Mouse (Mus musculus): ENCODE results near the gene Stat5b. TPM values are rescaled to one million over a fixed set of nuclear protein-coding genes. Genes with fewer than 3 reads are reported as not detected.

Stat5b gene
- total and polyA plus RNA-seq, 2 experiments from 2014 or later, result 8.8 to 22.6 TPM

DNA sequence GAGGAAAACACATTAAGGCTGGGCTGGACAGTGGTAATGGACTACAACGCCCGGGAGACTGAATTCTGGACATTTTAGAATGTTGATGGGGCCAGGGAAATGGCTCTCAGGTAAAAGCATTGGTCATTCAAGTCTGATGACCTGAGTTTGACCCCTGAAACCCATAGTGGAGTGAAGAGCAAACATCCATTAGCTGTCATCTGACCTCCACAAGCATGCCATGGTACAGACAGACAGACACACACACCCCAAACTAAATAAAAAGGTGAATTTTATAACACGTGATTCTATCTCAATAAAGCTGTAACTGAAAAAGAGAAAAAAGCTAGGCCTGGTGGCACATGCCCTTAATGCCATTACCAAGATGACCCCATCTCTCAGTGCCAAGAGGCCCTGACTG lies 34.2 kb downstream of the Stat5b start:
- no peak for TF ChIP-seq CTCF (IDR thresholded peaks at IDR 0.05; ENCODE audit: low read depth)
- DNase-seq (no peak), ATAC-seq (no peak)
- Histone ChIP-seq H3K4me1 (ENCODE audit: insufficient read depth) (no peaks in the 10 kb centered on the region), H3K9me3 (ENCODE audit: low read length) (no peaks in the 10 kb centered on the region), H3K9ac (no peak overlapping the region), H3K27ac (ENCODE audit: low read depth, low read length) (no peak overlapping the region), H3K4me2 (ENCODE audit: low read depth) (no peak overlapping the region), H3K27me3 (ENCODE audit: insufficient read depth, low read length) (no peaks in the 10 kb centered on the region), H3K36me3 (ENCODE audit: insufficient read depth) (no peaks in the 10 kb centered on the region), H3K4me3 (ENCODE audit: low read depth, low read length) (no peak overlapping the region)
- 89% methylated on average over 3 of the region's 3 CpGs for WGBS

DNA sequence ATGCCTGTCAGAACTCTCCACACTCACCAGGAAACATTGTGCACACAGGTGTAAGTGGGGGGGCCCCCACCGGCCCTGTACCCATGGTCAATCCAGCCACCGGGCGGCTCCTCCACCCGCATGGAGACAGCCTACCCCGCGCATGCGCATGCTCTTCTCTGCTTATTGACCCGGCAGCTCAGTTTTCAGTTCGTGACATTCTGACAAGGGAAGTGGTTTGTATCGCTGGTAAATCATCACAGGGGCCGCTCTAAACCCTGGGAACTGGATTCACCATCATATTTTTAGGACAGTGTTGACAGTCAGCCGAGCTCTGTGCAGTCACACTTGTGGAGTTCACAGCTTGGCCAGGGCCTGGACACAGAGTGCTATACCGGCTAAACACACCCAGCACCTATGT lies 36.0 kb downstream of the Stat5b start:
- no peaks in the 10 kb centered on the region for H3K9me3 ChIP-seq (ENCODE audit: low read length)
- H3K9ac ChIP-seq, result no peak overlapping the region
- H3K4me1 ChIP-seq (ENCODE audit: insufficient read depth), result no peaks in the 10 kb centered on the region
- no peaks in the 10 kb centered on the region for H3K27me3 ChIP-seq (ENCODE audit: insufficient read depth, low read length)
- no peak for TF ChIP-seq CTCF (IDR thresholded peaks at IDR 0.05; ENCODE audit: low read depth)
- no peak overlapping the region for H3K4me3 ChIP-seq (ENCODE audit: low read depth, low read length)
- no peak for DNase-seq
- no peaks in the 10 kb centered on the region for H3K36me3 ChIP-seq (ENCODE audit: insufficient read depth)
- ATAC-seq, result no peak
- WGBS, result 83% methylated on average over 13 of the region's 13 CpGs
- H3K4me2 ChIP-seq (ENCODE audit: low read depth), result no peak overlapping the region
- no peak overlapping the region for H3K27ac ChIP-seq (ENCODE audit: low read depth, low read length)

DNA sequence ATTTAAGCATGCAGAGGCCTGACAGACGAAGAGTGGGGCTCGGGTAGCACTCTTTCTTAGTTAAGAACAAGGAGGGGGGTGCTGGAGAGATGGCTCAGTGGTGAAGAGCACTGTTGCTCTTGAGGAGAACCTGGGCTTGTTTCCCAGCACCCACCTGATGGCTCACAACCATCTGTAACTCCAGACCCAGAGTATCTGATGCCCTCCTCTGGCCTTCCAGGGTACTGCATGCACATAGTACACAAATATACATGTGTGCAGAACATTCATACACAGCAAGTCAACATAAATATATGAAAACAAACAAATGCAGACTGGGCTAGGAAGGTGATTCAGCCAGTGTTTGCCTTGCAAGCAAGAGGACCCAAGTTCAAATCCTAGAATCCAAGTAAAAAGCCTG lies 39.4 kb downstream of the Stat5b start:
- no peaks in the 10 kb centered on the region for H3K27me3 ChIP-seq (ENCODE audit: insufficient read depth, low read length)

DNA sequence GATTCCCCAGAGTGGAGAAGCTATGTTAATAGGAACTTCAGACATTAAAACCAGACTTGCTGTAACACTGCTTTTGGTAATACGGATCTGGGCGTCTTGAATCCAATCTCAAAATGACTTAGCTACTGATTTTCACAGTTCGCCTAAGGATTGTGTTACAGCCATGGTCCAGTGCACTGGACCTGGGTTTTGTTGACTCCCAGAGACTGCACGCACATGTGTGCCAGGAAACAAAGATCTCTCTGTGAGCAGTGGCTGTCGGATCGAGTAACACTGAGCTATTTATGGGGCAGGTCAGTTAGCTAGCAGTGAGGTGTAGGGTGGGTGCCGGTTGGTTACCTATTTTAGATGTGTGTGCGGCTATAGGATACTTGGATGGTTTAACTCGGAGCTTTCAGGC lies 40.0 kb downstream of the Stat5b start:
- H3K36me3 ChIP-seq (ENCODE audit: insufficient read depth), result no peaks in the 10 kb centered on the region
- H3K4me2 ChIP-seq (ENCODE audit: low read depth), result no peak overlapping the region
- TF ChIP-seq CTCF (IDR thresholded peaks at IDR 0.05; ENCODE audit: low read depth), result no peak
- DNase-seq, result no peak
- no peak overlapping the region for H3K27ac ChIP-seq (ENCODE audit: low read depth, low read length)
- 92% methylated on average over 9 of the region's 9 CpGs for WGBS
- no peaks in the 10 kb centered on the region for H3K9me3 ChIP-seq (ENCODE audit: low read length)
- ATAC-seq, result no peak
- H3K9ac ChIP-seq, result no peak overlapping the region
- no peaks in the 10 kb centered on the region for H3K4me1 ChIP-seq (ENCODE audit: insufficient read depth)
- H3K27me3 ChIP-seq (ENCODE audit: insufficient read depth, low read length), result no peaks in the 10 kb centered on the region
- no peak overlapping the region for H3K4me3 ChIP-seq (ENCODE audit: low read depth, low read length)

More for the DNA sequence above, 39.4 kb downstream of the Stat5b start:
- DNase-seq, result no peak
- no peak overlapping the region for H3K4me3 ChIP-seq (ENCODE audit: low read depth, low read length)
- H3K36me3 ChIP-seq (ENCODE audit: insufficient read depth), result no peaks in the 10 kb centered on the region
- no peaks in the 10 kb centered on the region for H3K9me3 ChIP-seq (ENCODE audit: low read length)
- no peak for ATAC-seq
- H3K4me2 ChIP-seq (ENCODE audit: low read depth), result no peak overlapping the region
- no peak overlapping the region for H3K9ac ChIP-seq
- no peak overlapping the region for H3K27ac ChIP-seq (ENCODE audit: low read depth, low read length)
- WGBS, result 94% methylated on average over 2 of the region's 2 CpGs
- TF ChIP-seq CTCF (IDR thresholded peaks at IDR 0.05; ENCODE audit: low read depth), result peak; percentile 29; the same call in 1 of the 2 replicates
- H3K4me1 ChIP-seq (ENCODE audit: insufficient read depth), result no peaks in the 10 kb centered on the region

DNA sequence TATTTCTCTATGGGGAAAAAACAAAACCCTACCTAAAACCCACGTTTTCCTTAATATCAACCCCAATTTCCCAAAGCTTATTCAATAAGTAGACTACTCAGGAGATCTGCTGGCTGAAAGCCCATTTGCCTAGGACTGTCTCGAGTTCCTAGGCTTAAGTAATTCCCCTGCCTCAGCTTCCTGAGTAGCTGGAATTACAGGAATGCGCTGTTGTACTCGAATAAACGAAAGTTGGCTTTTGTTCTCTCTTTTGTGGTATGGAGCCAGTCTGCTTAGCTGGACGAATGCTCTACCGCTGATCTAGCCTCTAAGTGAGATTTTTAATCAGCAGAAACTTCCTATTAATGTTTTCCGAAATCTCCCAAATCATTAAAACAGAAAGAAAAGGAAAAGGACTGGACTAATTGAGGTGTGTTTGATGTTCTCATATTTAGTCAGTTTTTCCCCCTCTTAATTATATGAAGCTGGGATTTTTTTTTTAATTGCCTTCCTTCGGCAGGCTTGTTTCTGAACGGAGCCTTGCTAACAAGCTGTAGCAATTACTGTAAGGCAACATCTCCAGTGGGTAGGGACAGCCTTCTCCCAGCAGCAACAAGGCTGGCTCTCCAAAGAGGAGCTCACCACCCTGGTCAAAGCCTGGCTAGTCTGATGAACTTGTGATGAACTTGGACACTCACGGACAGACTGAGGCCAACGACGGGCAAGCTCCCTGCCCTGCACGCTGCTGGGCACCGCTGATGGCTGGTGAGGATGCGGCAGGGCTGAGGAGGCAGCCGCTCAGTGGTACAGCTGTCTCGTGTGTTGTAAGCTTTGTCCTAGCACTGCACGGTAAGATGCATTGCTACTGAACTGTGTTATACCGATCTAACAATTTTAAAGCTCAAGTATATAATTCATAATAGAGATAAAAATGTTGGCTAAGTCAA lies 43.9 kb downstream of the Stat5b start:
- H3K9ac ChIP-seq, result no peak overlapping the region
- DNase-seq (no peak), ATAC-seq (no peak)
- no peaks in the 10 kb centered on the region for H3K4me1 ChIP-seq (ENCODE audit: insufficient read depth)
- no peak overlapping the region for H3K4me3 ChIP-seq (ENCODE audit: low read depth, low read length)
- no peaks in the 10 kb centered on the region for H3K27me3 ChIP-seq (ENCODE audit: insufficient read depth, low read length)
- WGBS, result 36% methylated on average over 20 of the region's 20 CpGs
- peaks cover 9% of the 10 kb centered on the region for H3K36me3 ChIP-seq (ENCODE audit: insufficient read depth)
- H3K9me3 ChIP-seq (ENCODE audit: low read length), result no peaks in the 10 kb centered on the region
- no peak for TF ChIP-seq CTCF (IDR thresholded peaks at IDR 0.05; ENCODE audit: low read depth)
- no peak overlapping the region for H3K27ac ChIP-seq (ENCODE audit: low read depth, low read length)
- no peak overlapping the region for H3K4me2 ChIP-seq (ENCODE audit: low read depth)

DNA sequence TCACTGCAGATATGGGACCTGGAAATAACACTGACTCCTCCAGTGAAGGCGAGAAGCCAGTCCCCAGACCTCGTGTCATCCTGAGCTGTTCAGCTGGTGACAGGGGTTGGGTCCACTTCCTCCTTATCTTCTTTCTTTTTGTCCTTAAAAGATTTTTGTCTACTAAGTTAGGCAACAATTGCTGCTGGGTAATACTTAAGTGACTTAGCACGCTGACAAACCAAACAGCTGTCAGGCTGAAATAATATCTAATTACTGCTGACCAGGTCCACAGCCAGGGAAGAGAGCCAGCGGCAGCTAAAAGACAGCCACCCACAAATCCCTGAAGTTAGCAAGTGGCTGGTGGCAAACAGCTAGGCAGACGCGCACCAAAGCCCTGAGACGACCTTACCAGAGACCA lies 45.0 kb downstream of the Stat5b start:
- Histone ChIP-seq H3K4me2 (ENCODE audit: low read depth) (no peak overlapping the region), H3K9me3 (ENCODE audit: low read length) (no peaks in the 10 kb centered on the region), H3K27me3 (ENCODE audit: insufficient read depth, low read length) (no peaks in the 10 kb centered on the region), H3K9ac (no peak overlapping the region), H3K4me1 (ENCODE audit: insufficient read depth) (no peaks in the 10 kb centered on the region), H3K36me3 (ENCODE audit: insufficient read depth) (peaks cover 12% of the 10 kb centered on the region), H3K27ac (ENCODE audit: low read depth, low read length) (no peak overlapping the region), H3K4me3 (ENCODE audit: low read depth, low read length) (no peak overlapping the region)
- DNase-seq, result no peak
- ATAC-seq, result no peak
- 78% methylated on average over 7 of the region's 7 CpGs for WGBS
- TF ChIP-seq CTCF (IDR thresholded peaks at IDR 0.05; ENCODE audit: low read depth), result no peak

DNA sequence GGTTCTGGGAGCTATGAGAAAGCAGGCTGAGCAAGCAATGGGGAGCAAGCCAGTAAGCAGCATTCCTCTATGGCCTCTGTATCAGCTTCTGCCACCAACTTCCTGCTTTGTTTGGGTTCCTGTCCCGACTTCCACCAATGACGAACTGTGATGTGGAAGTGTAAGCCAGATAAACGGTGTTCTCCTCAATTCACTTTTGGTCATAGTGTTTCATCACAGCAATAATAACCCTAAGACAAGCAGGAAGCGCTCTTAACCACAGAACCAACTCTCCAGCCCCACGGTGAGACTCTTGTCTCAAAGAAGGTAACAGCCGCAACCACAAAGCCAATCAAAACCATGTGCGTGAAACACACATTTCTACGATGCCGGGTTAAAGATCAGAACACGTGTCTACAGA lies 46.1 kb downstream of the Stat5b start:
- no peak for ATAC-seq
- peaks cover 12% of the 10 kb centered on the region for H3K36me3 ChIP-seq (ENCODE audit: insufficient read depth)
- WGBS, result 96% methylated on average over 10 of the region's 10 CpGs
- H3K27me3 ChIP-seq (ENCODE audit: insufficient read depth, low read length), result no peaks in the 10 kb centered on the region
- H3K27ac ChIP-seq (ENCODE audit: low read depth, low read length), result no peak overlapping the region
- no peak for TF ChIP-seq CTCF (IDR thresholded peaks at IDR 0.05; ENCODE audit: low read depth)
- H3K9ac ChIP-seq, result no peak overlapping the region
- no peak overlapping the region for H3K4me2 ChIP-seq (ENCODE audit: low read depth)
- no peak for DNase-seq
- H3K9me3 ChIP-seq (ENCODE audit: low read length), result no peaks in the 10 kb centered on the region
- H3K4me3 ChIP-seq (ENCODE audit: low read depth, low read length), result no peak overlapping the region
- H3K4me1 ChIP-seq (ENCODE audit: insufficient read depth), result no peaks in the 10 kb centered on the region
